Mouse (Mus musculus) mouse trophoblast stem cell (cell line): Measurements from ENCODE around the gene Tmem217.

Experiments used
- in situ Hi-C, 2 experiments: fragments of 300-500 bp; cut with MseI, MboI; formaldehyde crosslinking; loops; 2 replicates in 1 of 2; 3 replicates in 1 of 2; pipeline ENCODE4 v1.15.1; 2025

Tmem217 gene

GRCm38 (mm10) chr17:29490713-29491581 lies 61.2 kb downstream of the Tmem217 start, which contains the start of gene Pim1:
Gene Pim1 (plus strand): TSS chr17:29490753.
- in situ Hi-C loops: loop anchor here in 1 of 2 experiments (5.0 kb wide), 1 partner anchor 94 kb away; no protein-coding TSS in a partner anchor

GRCm38 (mm10) chr17:29489971-29490712 lies 62.0 kb downstream of the Tmem217 start:
- in situ Hi-C loops: loop anchor here in 1 of 2 experiments (5.0 kb wide), 1 partner anchor 93 kb away; no protein-coding TSS in a partner anchor

- in situ Hi-C loops: no loop called here
Measured at GRCm38 (mm10) chr17:29488978-29489970, 62.9 kb downstream of the Tmem217 start.

DNA sequence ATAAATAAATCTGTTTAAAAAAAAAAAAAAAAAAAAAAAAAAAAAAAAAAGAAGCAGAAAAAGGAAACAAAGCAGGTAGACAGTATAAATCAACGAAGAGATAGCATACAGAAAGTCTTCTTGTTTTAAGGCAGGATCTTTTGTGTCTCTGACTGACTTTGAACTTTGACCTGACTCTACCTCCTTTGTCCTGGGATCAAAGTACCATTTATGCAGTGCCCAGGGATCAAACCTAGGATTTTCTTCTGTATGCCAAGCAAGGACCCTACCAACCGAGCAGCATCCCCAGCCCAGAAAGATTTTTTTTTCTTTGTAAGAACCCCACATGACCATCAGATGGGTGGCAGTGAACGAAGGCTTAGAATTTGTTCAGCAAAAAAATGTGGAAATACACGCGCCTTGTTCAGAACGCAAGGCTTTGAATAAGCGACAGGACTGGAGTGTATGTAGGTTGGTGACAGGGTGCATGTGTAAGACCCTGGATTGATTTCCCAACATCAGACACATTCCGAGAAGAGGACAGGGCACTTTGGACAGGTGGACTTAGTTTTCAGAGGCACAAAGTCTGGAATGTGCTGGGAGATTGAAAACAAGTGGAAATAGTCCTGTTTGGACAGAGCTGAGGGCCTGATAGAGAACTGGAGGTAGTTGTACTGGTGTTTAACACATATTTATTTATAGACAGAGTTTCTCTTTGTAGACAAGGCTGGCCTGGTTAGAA lies 63.8 kb downstream of the Tmem217 start:
- in situ Hi-C loops: no loop called here

DNA sequence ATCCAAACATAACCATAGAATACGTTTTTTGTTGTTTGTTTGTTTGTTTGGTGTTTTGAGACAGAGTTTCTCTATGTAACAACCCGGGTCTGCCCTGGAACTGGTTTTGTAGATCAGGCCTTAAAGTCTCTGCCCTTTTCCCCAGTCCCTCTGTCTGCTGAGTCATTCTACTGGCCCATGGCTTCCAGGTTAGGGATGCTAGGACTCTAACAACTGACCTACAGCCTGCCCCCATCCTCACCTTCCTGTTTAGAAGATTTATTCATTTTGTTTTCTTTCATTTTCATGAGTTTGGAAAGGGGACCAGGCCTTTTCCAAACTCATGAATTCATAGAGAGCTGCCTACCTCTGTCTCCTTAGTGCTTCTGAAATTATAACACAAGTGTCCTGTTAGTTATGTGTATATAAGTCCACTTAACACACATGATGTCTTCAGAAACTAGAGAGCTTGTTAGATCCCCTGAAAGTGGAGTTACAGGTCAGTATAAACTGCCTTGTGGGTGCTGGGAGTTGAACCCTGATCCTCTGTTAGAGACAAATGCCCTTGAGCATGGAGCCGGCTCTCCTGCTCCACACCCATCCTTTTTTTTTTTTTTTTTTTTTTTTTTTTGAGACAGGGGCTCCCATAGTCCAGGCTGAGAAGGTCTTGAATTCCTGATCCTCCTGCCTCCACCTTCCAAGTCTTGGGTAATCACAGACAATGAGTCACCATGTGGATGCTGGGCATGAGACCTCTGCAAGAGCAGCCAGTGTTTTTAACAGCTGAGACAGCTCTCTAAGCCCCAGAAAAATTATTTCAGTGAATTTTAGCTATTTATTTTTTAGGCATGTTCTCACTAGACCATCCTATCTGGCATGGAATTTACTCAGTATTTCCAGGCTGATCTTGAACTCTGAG lies 66.6 kb downstream of the Tmem217 start:
- in situ Hi-C loops: no loop called here

DNA sequence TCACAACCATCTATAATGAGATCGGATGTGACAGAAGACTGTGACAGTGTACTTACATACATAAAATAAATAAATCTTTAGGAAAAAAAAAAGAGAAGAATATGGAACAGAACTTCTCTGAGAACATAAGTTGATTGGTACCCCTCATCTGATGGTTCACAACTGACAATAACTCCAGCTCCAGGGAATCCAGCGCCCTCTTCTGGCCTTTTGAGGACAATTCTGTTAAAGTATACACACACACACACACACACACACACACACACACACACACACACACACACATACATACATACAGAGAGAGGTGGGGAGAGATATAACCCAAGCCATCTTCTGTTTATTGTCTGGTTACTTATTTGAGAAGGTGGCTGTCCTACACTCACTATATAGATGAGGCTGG lies 67.8 kb downstream of the Tmem217 start:
- in situ Hi-C loops: no loop called here

DNA sequence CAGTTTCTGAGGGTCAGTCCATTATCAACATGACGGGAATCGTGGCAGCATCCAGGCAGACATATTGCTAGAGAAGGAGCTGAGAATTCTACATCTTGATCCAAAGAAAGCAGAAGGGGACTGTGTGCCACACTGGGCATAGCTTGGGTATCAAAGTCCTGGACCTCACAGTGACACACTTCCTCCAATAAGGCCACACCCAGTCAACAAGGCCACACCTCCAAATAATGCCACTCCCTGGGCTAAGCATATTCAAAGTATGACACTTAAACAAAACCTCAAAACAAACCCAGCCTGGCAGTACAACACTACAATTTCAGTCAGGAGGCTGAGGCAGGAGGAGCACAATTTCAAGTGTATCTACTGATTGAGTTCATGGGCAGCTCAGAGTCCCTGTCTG lies 68.9 kb downstream of the Tmem217 start:
- in situ Hi-C loops: no loop called here

- in situ Hi-C loops: no loop called here
Measured at GRCm38 (mm10) chr17:29482632-29483031, 69.6 kb downstream of the Tmem217 start.

DNA sequence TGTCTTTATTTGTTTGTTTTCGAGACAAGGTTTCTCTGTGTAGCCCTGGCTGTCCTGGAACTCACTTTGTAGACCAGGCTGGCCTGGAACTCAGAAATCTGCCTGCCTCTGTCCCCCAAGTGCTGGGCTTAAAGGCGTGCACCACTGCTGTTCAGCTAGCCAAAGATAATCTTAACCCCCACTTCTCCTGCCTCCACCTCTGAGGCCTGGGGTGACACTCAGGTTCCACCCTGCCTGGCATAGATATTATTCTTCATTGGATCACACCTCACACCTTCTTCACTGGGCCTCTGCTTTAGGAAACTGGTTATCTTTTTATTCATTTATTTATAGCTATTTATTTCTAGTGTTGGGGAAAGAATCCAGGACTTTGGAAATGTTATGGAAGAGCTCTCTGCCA lies 71.9 kb downstream of the Tmem217 start:
- in situ Hi-C loops: no loop called here

GRCm38 (mm10) chr17:29478271-29478670 lies 73.9 kb downstream of the Tmem217 start:
- in situ Hi-C loops: no loop called here

- in situ Hi-C loops: no loop called here
Measured at GRCm38 (mm10) chr17:29477357-29477756, 74.8 kb downstream of the Tmem217 start.

DNA sequence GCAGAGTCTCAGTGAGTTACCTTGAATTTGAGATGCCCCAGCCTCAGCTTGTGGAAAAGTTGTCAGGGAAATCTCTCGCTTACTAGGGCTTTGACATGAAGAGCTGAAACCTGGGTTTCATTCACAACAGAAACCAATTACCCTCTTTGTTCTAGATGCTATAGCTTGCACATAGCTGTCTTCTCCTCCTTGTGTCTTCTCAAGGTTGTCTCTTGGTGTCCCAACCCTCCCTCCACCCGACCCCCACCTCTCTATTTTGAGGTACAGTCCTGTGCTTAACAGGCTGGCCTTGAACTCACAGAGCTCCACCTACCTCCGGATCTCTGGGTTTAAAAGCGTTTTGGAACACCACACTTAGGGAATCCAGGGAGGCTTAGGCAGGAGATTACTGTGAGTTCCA lies 75.7 kb downstream of the Tmem217 start:
- in situ Hi-C loops: no loop called here
